Mouse (Mus musculus): ENCODE results near the gene Col5a3. TPM values are rescaled to one million over a fixed set of nuclear protein-coding genes. Genes with fewer than 3 reads are reported as not detected.

Gene Col5a3
- 0.22 and 0.26 TPM in 2 replicates for polyA plus RNA-seq (2014; fragmentation: Nextera tagmentation; extraction: Ambion mirVana)

- no peak within 1 kb of the TSS for H3K9ac ChIP-seq
Measured at GRCm38 (mm10) chr9:20814521-20815272, at the start of gene Col5a3. Gene Col5a3, minus strand, starts transcription at chr9:20815067.

GRCm38 (mm10) chr9:20862225-20862624 lies 47.4 kb upstream of the Col5a3 start:
- Histone ChIP-seq H3K4me2 (no peak overlapping the region), H3K4me3 (ENCODE audit: low read depth, low read length) (no peak overlapping the region), H3K27ac (ENCODE audit: low read depth) (no peak overlapping the region), H3K36me3 (ENCODE audit: insufficient read depth) (no peaks in the 10 kb centered on the region), H3K27me3 (ENCODE audit: insufficient read depth, low read length) (no peaks in the 10 kb centered on the region; the same call in 1 of the 2 replicates), H3K4me1 (ENCODE audit: insufficient read depth) (no peaks in the 10 kb centered on the region), H3K9me3 (ENCODE audit: low read depth, low read length) (no peaks in the 10 kb centered on the region), H3K9ac (no peak overlapping the region)
- DNase-seq (no peak), ATAC-seq (ENCODE audit: insufficient read depth) (no peak)
- WGBS: 51% methylated on average over 4 of the region's 4 CpGs
- TF ChIP-seq CTCF (IDR thresholded peaks at IDR 0.05; ENCODE audit: low read depth): no peak

More at GRCm38 (mm10) chr9:20814521-20815272, at the start of gene Col5a3:
- Histone ChIP-seq H3K4me3 (ENCODE audit: low read depth, low read length) (peak within 1 kb of the TSS; percentile 14; the same call in 1 of the 2 replicates), H3K36me3 (ENCODE audit: insufficient read depth) (no peaks in the 10 kb centered on the region), H3K9me3 (ENCODE audit: low read depth, low read length) (no peaks in the 10 kb centered on the region), H3K27me3 (ENCODE audit: insufficient read depth, low read length) (0 out of 2 replicates have a peak, but pooled peaks cover 4% of the 10 kb centered on the region), H3K4me2 (peak within 1 kb of the TSS; percentile 48), H3K27ac (ENCODE audit: low read depth) (no peak within 1 kb of the TSS), H3K4me1 (ENCODE audit: insufficient read depth) (no peaks in the 10 kb centered on the region)
- DNase-seq (peak; percentile 78), ATAC-seq (ENCODE audit: insufficient read depth) (peak; percentile 84)
- no peak for TF ChIP-seq CTCF (IDR thresholded peaks at IDR 0.05; ENCODE audit: low read depth)
- 5% methylated on average over 29 of the region's 29 CpGs for WGBS

- H3K4me2 ChIP-seq: no peak overlapping the region
- H3K9ac ChIP-seq: no peak overlapping the region
- no peaks in the 10 kb centered on the region for H3K4me1 ChIP-seq (ENCODE audit: insufficient read depth)
- no peaks in the 10 kb centered on the region for H3K9me3 ChIP-seq (ENCODE audit: low read depth, low read length)
- no peak overlapping the region for H3K4me3 ChIP-seq (ENCODE audit: low read depth, low read length)
- ATAC-seq (ENCODE audit: insufficient read depth) (no peak), DNase-seq (peak; percentile 78)
- H3K27me3 ChIP-seq (ENCODE audit: insufficient read depth, low read length): no peaks in the 10 kb centered on the region
- no peak overlapping the region for H3K27ac ChIP-seq (ENCODE audit: low read depth)
- 7% methylated on average over 4 of the region's 4 CpGs for WGBS
- TF ChIP-seq CTCF (IDR thresholded peaks at IDR 0.05; ENCODE audit: low read depth): peak; percentile 72
- no peaks in the 10 kb centered on the region for H3K36me3 ChIP-seq (ENCODE audit: insufficient read depth)
Measured at GRCm38 (mm10) chr9:20861821-20862220, 47.0 kb upstream of the Col5a3 start.

- Histone ChIP-seq H3K4me3 (ENCODE audit: low read depth, low read length) (no peak overlapping the region), H3K9me3 (ENCODE audit: low read depth, low read length) (no peaks in the 10 kb centered on the region), H3K4me1 (ENCODE audit: insufficient read depth) (no peaks in the 10 kb centered on the region), H3K27me3 (ENCODE audit: insufficient read depth, low read length) (no peaks in the 10 kb centered on the region), H3K4me2 (no peak overlapping the region), H3K27ac (ENCODE audit: low read depth) (no peak overlapping the region), H3K36me3 (ENCODE audit: insufficient read depth) (no peaks in the 10 kb centered on the region), H3K9ac (no peak overlapping the region)
- no peak for TF ChIP-seq CTCF (IDR thresholded peaks at IDR 0.05; ENCODE audit: low read depth)
- 44% methylated on average over 6 of the region's 6 CpGs for WGBS
- DNase-seq: no peak
- no peak for ATAC-seq (ENCODE audit: insufficient read depth)
Measured at GRCm38 (mm10) chr9:20859926-20860325, 45.1 kb upstream of the Col5a3 start.

- 11% methylated on average over 6 of the region's 6 CpGs for WGBS
- H3K4me1 ChIP-seq (ENCODE audit: insufficient read depth): no peaks in the 10 kb centered on the region
- no peaks in the 10 kb centered on the region for H3K36me3 ChIP-seq (ENCODE audit: insufficient read depth)
- no peak overlapping the region for H3K9ac ChIP-seq
- no peak overlapping the region for H3K4me2 ChIP-seq
- ATAC-seq (ENCODE audit: insufficient read depth) (0 out of 2 replicates have a peak, but pooled peaks have one; percentile 28), DNase-seq (peak; percentile 88)
- H3K27me3 ChIP-seq (ENCODE audit: insufficient read depth, low read length): no peaks in the 10 kb centered on the region
- TF ChIP-seq CTCF (IDR thresholded peaks at IDR 0.05; ENCODE audit: low read depth): no peak
- H3K4me3 ChIP-seq (ENCODE audit: low read depth, low read length): no peak overlapping the region
- no peak overlapping the region for H3K27ac ChIP-seq (ENCODE audit: low read depth)
- no peaks in the 10 kb centered on the region for H3K9me3 ChIP-seq (ENCODE audit: low read depth, low read length)
Measured at GRCm38 (mm10) chr9:20857131-20857530, 42.3 kb upstream of the Col5a3 start.

GRCm38 (mm10) chr9:20850179-20850578 lies 35.3 kb upstream of the Col5a3 start:
- H3K27me3 ChIP-seq (ENCODE audit: insufficient read depth, low read length): no peaks in the 10 kb centered on the region
- DNase-seq: no peak
- WGBS: 81% methylated on average over 2 of the region's 2 CpGs
- ATAC-seq (ENCODE audit: insufficient read depth): no peak
- H3K4me1 ChIP-seq (ENCODE audit: insufficient read depth): no peaks in the 10 kb centered on the region
- H3K4me2 ChIP-seq: no peak overlapping the region
- no peak overlapping the region for H3K27ac ChIP-seq (ENCODE audit: low read depth)
- H3K9ac ChIP-seq: no peak overlapping the region
- H3K36me3 ChIP-seq (ENCODE audit: insufficient read depth): no peaks in the 10 kb centered on the region
- H3K9me3 ChIP-seq (ENCODE audit: low read depth, low read length): no peaks in the 10 kb centered on the region
- H3K4me3 ChIP-seq (ENCODE audit: low read depth, low read length): no peak overlapping the region
- no peak for TF ChIP-seq CTCF (IDR thresholded peaks at IDR 0.05; ENCODE audit: low read depth)

- peak; percentile 49 for DNase-seq
- Histone ChIP-seq H3K36me3 (ENCODE audit: insufficient read depth) (no peaks in the 10 kb centered on the region), H3K4me3 (ENCODE audit: low read depth, low read length) (no peak overlapping the region), H3K27ac (ENCODE audit: low read depth) (no peak overlapping the region), H3K9me3 (ENCODE audit: low read depth, low read length) (no peaks in the 10 kb centered on the region), H3K4me1 (ENCODE audit: insufficient read depth) (no peaks in the 10 kb centered on the region), H3K27me3 (ENCODE audit: insufficient read depth, low read length) (no peaks in the 10 kb centered on the region), H3K9ac (no peak overlapping the region), H3K4me2 (no peak overlapping the region)
- peak; percentile 62 for TF ChIP-seq CTCF (IDR thresholded peaks at IDR 0.05; ENCODE audit: low read depth)
- 25% methylated on average over 2 of the region's 2 CpGs for WGBS
- ATAC-seq (ENCODE audit: insufficient read depth): no peak
Measured at GRCm38 (mm10) chr9:20842670-20843069, 27.8 kb upstream of the Col5a3 start.

All from lung, embryonic 14.5 days (tissue).